Mouse (Mus musculus): ENCODE measurements at regions not wholly inside any gene's neighbourhood (a gene's known extent, or its start where the extent isn't known, plus 50 kb on each side); places are given as distances from the start of the nearest gene placed in this dataset.
A peak's percentile ranks its signal among the peaks of the same experiment; 100 is the strongest.
"Not testable (repeated sequence)": the region's sequence is repeated elsewhere in the genome, so short reads cannot be mapped to it uniquely, and the experiment has no call there.

DNA sequence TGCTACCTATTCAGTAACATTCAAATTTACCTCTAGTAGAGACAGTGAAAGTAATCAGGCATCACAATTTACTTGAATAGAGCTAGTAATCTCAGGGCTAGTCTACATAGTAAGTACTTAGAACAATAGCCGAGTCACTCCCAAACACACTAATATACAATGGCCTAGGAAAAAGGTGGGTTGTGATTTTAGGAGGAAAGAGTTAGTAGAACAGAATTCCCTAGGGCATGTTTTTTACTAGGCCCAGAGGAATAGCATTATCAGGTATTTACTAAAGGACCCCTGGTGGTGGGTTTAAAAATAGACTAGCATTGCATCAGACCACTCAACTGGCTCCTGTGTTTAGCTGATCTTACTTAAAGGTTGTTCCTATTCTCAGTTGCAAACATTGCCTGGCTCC, 535.8 kb downstream of the Mat2b start:
- DNase-seq = not testable (repeated sequence)

GRCm38 (mm10) chr11:40149312-40149711, 545.7 kb downstream of the Mat2b start:
- DNase-seq = peak; percentile 27

GRCm38 (mm10) chr11:40137803-40138202, 557.2 kb downstream of the Mat2b start:
- DNase-seq = no peak

GRCm38 (mm10) chr11:40102613-40103012, 592.4 kb downstream of the Mat2b start:
- no peak for DNase-seq

- DNase-seq = no peak
Observed at GRCm38 (mm10) chr11:40074317-40074716, 620.7 kb downstream of the Mat2b start.

GRCm38 (mm10) chr11:40050503-40050902, 644.5 kb downstream of the Mat2b start:
- DNase-seq = no peak

GRCm38 (mm10) chr11:40027511-40027910, 667.5 kb downstream of the Mat2b start:
- DNase-seq = peak; percentile 2

DNA sequence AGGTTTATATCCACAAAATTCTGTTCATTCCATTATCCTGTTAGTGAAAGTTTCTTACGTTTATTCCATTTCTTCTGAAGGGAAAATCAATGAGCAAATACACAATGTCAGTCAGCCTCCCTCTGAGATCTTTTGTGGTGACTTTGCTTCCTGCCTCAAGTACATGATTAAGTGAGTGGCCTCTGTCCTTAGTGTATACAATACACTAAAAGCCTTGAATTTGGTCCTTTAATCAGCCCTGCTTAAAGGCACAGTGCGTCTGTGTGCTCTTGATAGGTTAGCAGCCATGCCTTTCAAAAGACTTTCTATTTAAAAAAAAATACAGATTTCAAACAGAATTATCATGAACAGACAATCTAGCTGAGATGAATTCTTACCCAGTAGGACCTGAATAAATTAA, 695.5 kb downstream of the Mat2b start:
- no peak for DNase-seq

- DNase-seq = no peak
Observed at GRCm38 (mm10) chr11:39998612-39999011, 696.4 kb downstream of the Mat2b start.

GRCm38 (mm10) chr11:39972585-39972984, 722.4 kb downstream of the Mat2b start:
- peak; percentile 4 for DNase-seq

DNA sequence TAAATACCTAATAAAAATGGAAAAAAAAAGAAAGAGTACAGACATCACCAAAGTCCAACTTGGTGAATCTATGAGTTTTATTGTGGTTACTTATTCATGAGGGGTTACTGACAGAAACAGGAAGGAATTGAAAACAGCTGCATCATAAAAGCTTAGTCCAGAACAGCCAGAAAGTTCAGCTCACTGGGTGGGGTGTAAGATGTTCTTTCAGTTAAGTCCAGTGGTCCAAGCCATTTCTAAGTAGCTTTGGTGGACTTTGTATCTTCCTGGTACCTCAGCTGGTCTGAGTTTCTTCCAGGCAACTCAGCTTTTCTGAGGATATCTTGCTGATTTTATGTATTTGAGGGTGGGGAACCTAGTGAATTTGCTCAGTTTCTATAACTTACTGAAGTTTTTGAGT, 731.3 kb downstream of the Mat2b start:
- DNase-seq = no peak

DNA sequence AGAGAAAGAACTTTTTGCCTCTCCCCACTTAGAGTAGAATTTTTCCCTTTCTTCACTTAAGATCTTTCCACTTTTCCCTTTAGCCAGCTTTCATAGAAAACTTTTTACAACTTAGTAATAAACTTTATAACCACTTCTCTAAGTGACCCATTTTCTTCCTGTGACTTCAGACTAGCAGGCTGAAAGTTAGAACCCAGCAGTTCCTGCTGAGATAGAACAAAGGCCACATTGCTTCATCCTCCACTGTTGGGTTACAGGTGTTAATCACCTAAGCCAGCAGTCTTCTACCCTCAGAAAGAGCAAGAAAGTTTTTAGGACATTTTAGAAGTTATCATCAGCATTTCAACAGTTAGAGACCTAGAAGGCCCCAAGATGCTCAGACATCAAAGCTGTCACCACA, 740.6 kb downstream of the Mat2b start:
- DNase-seq = no peak

GRCm38 (mm10) chr11:39944196-39944595, 750.8 kb downstream of the Mat2b start:
- DNase-seq = no peak

DNA sequence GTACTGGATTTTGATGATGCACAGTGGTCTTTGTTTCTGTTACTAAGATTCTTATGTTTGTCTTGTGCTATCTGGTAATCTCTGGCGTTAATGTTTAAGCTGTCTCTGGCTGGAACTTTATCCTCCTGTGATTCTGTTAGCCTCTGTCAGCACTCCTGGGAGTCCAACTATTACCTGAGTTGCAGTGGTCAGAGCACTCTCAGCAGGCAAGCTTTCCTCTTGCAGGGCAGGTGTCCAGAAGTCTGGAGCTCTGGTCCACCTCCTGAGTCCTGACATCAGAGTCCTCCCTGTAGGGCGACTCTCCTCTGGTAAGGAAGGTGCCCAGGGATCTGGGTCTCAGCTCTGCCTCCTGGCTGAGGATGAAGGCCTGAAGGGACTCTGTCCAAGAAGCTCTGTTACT, 760.8 kb downstream of the Mat2b start:
- no peak for DNase-seq

- no peak for DNase-seq
Observed at GRCm38 (mm10) chr11:39923977-39924527, 771.0 kb downstream of the Mat2b start.

DNA sequence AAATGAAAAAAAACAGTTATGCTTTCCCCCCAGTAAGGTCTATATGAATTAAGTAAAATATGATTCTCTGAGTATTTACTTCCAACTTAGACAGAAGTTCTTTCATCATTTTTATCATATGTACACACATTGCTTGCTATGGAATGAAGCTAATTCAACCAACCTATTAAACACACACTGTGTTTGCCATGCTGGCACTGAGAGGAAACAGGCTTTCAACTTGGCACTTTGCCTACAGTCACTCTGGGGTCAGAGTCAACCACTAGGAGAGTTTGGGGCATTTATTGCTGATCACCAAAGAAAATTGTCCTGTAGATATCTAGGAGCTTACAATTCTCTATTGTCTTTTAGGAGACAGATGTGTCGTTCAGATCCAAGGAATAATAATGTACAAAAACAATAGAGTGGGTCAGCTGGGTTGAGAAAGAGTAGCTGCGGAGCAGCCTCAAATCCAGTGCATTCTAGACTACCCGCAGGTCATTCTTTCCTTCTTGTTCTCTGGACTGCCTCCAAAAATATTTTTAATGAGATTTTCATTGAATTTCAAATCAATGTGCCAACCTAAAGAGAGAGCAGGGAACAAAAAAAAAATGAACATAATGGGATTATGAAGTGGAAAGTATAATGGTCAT, 777.2 kb downstream of the Mat2b start:
- DNase-seq = no peak

- no peak for DNase-seq
Observed at GRCm38 (mm10) chr11:39899644-39900225, 795.3 kb downstream of the Mat2b start.

GRCm38 (mm10) chr11:39883305-39883704, 811.7 kb downstream of the Mat2b start:
- no peak for DNase-seq

DNA sequence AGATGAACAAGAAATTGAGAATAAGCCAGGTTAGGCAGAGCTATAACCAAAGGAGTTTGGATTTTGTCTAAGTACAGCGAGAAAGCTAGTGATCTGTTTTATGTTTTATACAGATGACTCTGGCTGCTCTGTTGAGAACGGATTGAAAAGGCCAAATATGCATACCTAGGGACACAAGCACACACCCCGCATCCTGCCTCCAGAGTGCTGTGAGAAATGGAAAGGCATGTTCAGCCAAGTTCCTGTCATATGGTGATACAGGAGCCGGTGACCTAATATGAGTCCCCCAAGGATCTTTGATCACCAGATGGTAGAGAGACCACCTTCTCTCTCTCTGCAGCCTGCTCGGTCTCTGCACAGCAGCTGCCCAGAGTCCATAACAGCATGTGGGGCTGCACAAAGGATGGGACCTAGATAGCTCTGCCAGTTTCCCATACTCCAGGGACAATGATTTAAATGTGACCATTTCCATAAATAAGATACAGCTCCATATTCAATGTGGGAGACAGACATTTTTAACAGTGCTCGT, 826.5 kb downstream of the Mat2b start:
- no peak for DNase-seq

Data from layer of hippocampus, adult 9-11 months (tissue).